Mouse (Mus musculus): ENCODE measurements around the gene Htr5b. TPM values are rescaled to one million over a fixed set of nuclear protein-coding genes. Genes with fewer than 3 reads are reported as not detected.

The Htr5b gene
- polyA plus RNA-seq, 1 experiment from 2014 or later, result not detected

DNA sequence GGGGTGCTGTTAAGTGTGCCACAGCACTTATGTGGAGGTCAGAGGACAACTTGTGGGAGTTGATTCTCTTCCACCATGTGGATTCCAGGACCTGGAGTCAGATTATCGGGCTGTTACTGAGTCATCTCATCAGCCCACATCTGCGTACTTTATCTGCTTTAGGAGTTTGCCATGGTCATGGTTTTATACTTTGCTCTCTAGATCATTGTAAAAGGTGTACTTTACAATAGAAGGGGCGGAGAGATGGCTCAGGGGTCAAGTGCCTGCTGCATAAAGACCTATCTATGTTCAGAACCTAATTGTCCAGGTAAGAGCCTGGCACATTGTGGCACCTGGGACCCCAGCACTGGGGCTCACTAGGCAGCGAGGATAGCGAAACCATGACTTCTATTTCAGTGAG is 48.9 kb downstream of the Htr5b start:
- Histone ChIP-seq H3K9ac (replicated peaks; ENCODE audit: low read depth) (no peak overlapping the region), H3K4me2 (replicated peaks; ENCODE audit: low read depth, low read length) (no peak overlapping the region), H3K36me3 (ENCODE audit: insufficient read depth, low read length) (peaks cover 22% of the 10 kb centered on the region; the same call in 1 of the 2 replicates), H3K4me1 (ENCODE audit: insufficient read depth, low read depth, low read length) (no peaks in the 10 kb centered on the region), H3K27me3 (replicated peaks; ENCODE audit: insufficient read depth, low read length) (no peaks in the 10 kb centered on the region), H3K27ac (ENCODE audit: low read length) (no peak overlapping the region), H3K9me3 (ENCODE audit: low read length) (no peaks in the 10 kb centered on the region), H3K4me3 (ENCODE audit: low read depth, low read length) (no peak overlapping the region)
- TF ChIP-seq EP300 (IDR thresholded peaks at IDR 0.05) (no peak), CTCF (IDR thresholded peaks at IDR 0.05) (no peak)
- WGBS, result 91% methylated on average over 5 of the region's 5 CpGs
- DNase-seq (ENCODE audit: low spot score) (no peak), ATAC-seq (no peak)

- Histone ChIP-seq H3K4me2 (replicated peaks; ENCODE audit: low read depth, low read length) (no peak overlapping the region), H3K4me1 (ENCODE audit: insufficient read depth, low read depth, low read length) (no peaks in the 10 kb centered on the region), H3K9me3 (ENCODE audit: low read length) (no peaks in the 10 kb centered on the region), H3K9ac (replicated peaks; ENCODE audit: low read depth) (no peak overlapping the region), H3K27ac (ENCODE audit: low read length) (no peak overlapping the region), H3K27me3 (replicated peaks; ENCODE audit: insufficient read depth, low read length) (no peaks in the 10 kb centered on the region), H3K36me3 (ENCODE audit: insufficient read depth, low read length) (peaks cover 22% of the 10 kb centered on the region; the same call in 1 of the 2 replicates), H3K4me3 (ENCODE audit: low read depth, low read length) (no peak overlapping the region)
- 76% methylated on average over 12 of the region's 12 CpGs for WGBS
- TF ChIP-seq EP300 (IDR thresholded peaks at IDR 0.05), result no peak
- TF ChIP-seq CTCF (IDR thresholded peaks at IDR 0.05), result no peak
- DNase-seq (ENCODE audit: low spot score), result no peak
- no peak for ATAC-seq
Observed at GRCm38 (mm10) chr1:121478284-121478980, 49.8 kb downstream of the Htr5b start.

- no peak for DNase-seq (ENCODE audit: low spot score)
- peaks cover 22% of the 10 kb centered on the region; the same call in 1 of the 2 replicates for H3K36me3 ChIP-seq (ENCODE audit: insufficient read depth, low read length)
- WGBS, result 87% methylated on average over 5 of the region's 5 CpGs
- H3K4me2 ChIP-seq (replicated peaks; ENCODE audit: low read depth, low read length), result no peak overlapping the region
- no peak for TF ChIP-seq CTCF (IDR thresholded peaks at IDR 0.05)
- TF ChIP-seq EP300 (IDR thresholded peaks at IDR 0.05), result no peak
- H3K27me3 ChIP-seq (replicated peaks; ENCODE audit: insufficient read depth, low read length), result no peaks in the 10 kb centered on the region
- no peak overlapping the region for H3K4me3 ChIP-seq (ENCODE audit: low read depth, low read length)
- no peak for ATAC-seq
- no peaks in the 10 kb centered on the region for H3K9me3 ChIP-seq (ENCODE audit: low read length)
- H3K4me1 ChIP-seq (ENCODE audit: insufficient read depth, low read depth, low read length), result no peaks in the 10 kb centered on the region
- H3K9ac ChIP-seq (replicated peaks; ENCODE audit: low read depth), result no peak overlapping the region
- H3K27ac ChIP-seq (ENCODE audit: low read length), result no peak overlapping the region
Observed at GRCm38 (mm10) chr1:121477716-121478115, 50.5 kb downstream of the Htr5b start.

GRCm38 (mm10) chr1:121471503-121471902 is 56.8 kb downstream of the Htr5b start:
- no peak overlapping the region for H3K27ac ChIP-seq (ENCODE audit: low read length)
- TF ChIP-seq CTCF (IDR thresholded peaks at IDR 0.05), result no peak
- no peak for TF ChIP-seq EP300 (IDR thresholded peaks at IDR 0.05)
- DNase-seq (ENCODE audit: low spot score) (no peak), ATAC-seq (no peak)
- no peak overlapping the region for H3K4me2 ChIP-seq (replicated peaks; ENCODE audit: low read depth, low read length)
- WGBS, result 52% methylated on average over 5 of the region's 5 CpGs
- H3K4me3 ChIP-seq (ENCODE audit: low read depth, low read length), result no peak overlapping the region
- no peak overlapping the region for H3K9ac ChIP-seq (replicated peaks; ENCODE audit: low read depth)
- H3K4me1 ChIP-seq (ENCODE audit: insufficient read depth, low read depth, low read length), result no peaks in the 10 kb centered on the region
- no peaks in the 10 kb centered on the region for H3K27me3 ChIP-seq (replicated peaks; ENCODE audit: insufficient read depth, low read length)
- H3K9me3 ChIP-seq (ENCODE audit: low read length), result no peaks in the 10 kb centered on the region
- H3K36me3 ChIP-seq (ENCODE audit: insufficient read depth, low read length), result peaks cover 9% of the 10 kb centered on the region; the same call in 1 of the 2 replicates

DNA sequence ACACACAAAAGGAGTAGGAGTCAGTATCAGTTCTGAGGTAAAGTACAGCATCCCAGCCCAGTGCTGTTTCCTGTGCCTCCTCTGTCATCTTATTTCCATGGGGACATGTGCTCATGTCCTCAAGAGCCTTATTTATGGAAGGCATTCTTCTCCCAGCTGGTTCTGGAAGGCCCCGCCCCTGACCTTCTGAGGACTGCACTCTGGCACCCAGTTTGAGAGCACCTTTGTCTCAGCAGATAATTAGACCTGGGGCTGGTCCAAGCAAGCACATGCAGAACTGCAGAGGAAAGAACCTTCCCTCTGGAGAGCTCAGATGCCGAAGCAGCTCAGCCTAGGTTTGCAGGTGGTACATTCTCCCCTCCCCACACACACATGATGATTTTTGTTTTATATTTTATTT is 60.0 kb downstream of the Htr5b start:
- Histone ChIP-seq H3K4me2 (replicated peaks; ENCODE audit: low read depth, low read length) (no peak overlapping the region), H3K4me3 (ENCODE audit: low read depth, low read length) (no peak overlapping the region), H3K4me1 (ENCODE audit: insufficient read depth, low read depth, low read length) (no peaks in the 10 kb centered on the region), H3K9ac (replicated peaks; ENCODE audit: low read depth) (no peak overlapping the region), H3K27me3 (replicated peaks; ENCODE audit: insufficient read depth, low read length) (no peaks in the 10 kb centered on the region), H3K36me3 (ENCODE audit: insufficient read depth, low read length) (0 out of 2 replicates have a peak, but pooled peaks cover 5% of the 10 kb centered on the region), H3K27ac (ENCODE audit: low read length) (no peak overlapping the region), H3K9me3 (ENCODE audit: low read length) (no peaks in the 10 kb centered on the region)
- TF ChIP-seq CTCF (IDR thresholded peaks at IDR 0.05) (no peak), EP300 (IDR thresholded peaks at IDR 0.05) (no peak)
- DNase-seq (ENCODE audit: low spot score), result no peak
- no peak for ATAC-seq
- 82% methylated on average over 2 of the region's 2 CpGs for WGBS

- H3K36me3 ChIP-seq (ENCODE audit: insufficient read depth, low read length), result peaks cover 19% of the 10 kb centered on the region; the same call in 1 of the 2 replicates
- no peak overlapping the region for H3K4me2 ChIP-seq (replicated peaks; ENCODE audit: low read depth, low read length)
- H3K4me3 ChIP-seq (ENCODE audit: low read depth, low read length), result no peak overlapping the region
- TF ChIP-seq EP300 (IDR thresholded peaks at IDR 0.05) (no peak), CTCF (IDR thresholded peaks at IDR 0.05) (no peak)
- no peak overlapping the region for H3K27ac ChIP-seq (ENCODE audit: low read length)
- no peaks in the 10 kb centered on the region for H3K4me1 ChIP-seq (ENCODE audit: insufficient read depth, low read depth, low read length)
- no peaks in the 10 kb centered on the region for H3K9me3 ChIP-seq (ENCODE audit: low read length)
- no peak overlapping the region for H3K9ac ChIP-seq (replicated peaks; ENCODE audit: low read depth)
- WGBS, result 91% methylated on average over 3 of the region's 3 CpGs
- H3K27me3 ChIP-seq (replicated peaks; ENCODE audit: insufficient read depth, low read length), result no peaks in the 10 kb centered on the region
- ATAC-seq (no peak), DNase-seq (ENCODE audit: low spot score) (no peak)
Observed at GRCm38 (mm10) chr1:121466276-121466675, 62.0 kb downstream of the Htr5b start.

Measured in lung, postnatal 0 days (tissue).